Mouse (Mus musculus): ENCODE measurements at regions not wholly inside any gene's neighbourhood (a gene's known extent, or its start where the extent isn't known, plus 50 kb on each side); places are given as distances from the start of the nearest gene placed in this dataset.

- no peak for DNase-seq
Measured at GRCm38 (mm10) chr3:35321991-35322390, 431.9 kb upstream of the Atp11b start.

DNA sequence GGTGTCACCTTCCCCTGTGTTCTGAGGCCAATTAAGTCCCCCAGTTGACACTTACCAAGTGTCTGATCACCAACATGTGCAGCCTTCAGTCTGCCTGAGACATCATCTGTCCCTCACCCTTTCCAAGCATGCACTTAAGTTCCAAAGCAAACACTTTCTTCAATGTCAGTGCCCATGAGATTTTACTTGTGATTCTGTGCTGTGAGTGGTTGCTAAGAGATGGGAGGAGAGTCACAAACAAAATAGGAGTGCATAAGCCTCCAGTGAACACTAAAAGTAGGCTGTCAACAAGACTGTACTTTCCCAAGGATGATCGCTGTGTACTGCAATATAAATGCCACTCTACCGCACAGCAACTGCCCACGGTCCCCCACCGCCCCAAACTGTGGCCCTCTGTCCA is 431.0 kb upstream of the Atp11b start:
- DNase-seq, result no peak

DNA sequence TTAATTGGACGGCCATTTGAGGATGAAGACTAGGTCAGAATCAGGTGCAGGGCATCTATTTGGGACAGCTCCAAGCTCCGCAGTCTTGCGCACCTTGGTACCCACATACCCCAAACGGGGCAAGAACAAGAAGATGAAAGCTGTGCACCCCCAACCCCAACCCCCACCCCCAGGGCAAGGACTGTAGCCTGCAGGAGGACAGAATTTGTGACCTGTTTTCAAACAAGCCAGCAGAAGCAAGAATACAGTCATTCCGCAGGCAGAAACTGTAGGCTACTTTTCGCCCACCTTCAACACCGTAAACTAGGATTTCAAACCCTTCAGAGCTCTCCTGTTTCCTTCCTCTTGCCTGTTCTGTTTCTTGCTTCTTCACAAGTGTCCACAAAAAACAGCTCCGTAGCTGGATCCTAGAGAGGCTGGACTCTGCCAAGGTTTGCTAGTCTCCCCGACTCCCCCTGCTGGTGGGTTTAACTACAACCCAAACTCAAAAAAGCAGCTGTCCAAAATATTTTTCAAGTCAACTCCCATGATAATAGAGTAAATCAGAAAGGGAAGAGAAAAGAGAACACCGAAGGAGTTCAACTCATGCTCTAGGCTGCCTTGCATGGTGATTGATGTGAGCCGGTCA is 430.3 kb upstream of the Atp11b start:
- peak; percentile 42 for DNase-seq

DNA sequence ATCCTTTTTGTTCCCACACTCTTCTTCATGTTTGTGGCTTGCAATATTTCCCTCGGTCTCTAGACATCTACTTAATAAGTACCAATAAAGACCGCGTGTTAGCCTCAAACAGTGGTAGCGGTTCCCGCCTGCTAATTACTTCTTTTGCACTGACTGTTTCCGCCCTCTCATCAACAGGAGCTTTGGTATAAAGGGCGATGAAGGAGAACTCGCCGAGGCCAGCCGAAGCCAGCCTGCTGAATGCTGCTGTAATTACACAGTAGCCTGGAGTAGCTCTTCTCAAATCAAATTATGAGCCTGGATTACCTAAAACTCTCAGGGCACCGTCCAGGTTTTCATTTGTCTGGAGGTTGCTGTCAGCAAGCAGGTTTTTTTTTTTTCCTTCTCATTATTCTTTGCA is 429.7 kb upstream of the Atp11b start:
- DNase-seq, result no peak

GRCm38 (mm10) chr3:35332534-35333272 is 421.2 kb upstream of the Atp11b start:
- no peak for DNase-seq

DNA sequence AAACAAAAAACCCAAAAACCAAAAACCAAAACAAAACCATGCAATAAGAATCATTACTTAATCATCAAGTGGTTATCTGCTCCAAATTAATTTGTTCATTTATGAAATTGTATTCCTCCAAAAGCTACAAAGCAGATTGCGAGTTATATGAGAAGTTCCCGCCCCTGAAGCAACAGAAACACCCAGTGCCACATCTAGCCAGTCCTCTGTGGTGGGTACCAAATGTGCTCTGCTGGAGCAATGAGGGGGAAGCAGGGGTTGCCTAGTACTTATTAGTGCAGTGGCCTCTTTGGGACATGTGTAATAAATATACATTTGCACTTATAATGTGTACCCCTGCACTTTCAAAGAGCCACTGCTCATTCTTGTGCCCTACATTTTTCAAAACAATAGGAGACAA is 419.9 kb upstream of the Atp11b start:
- DNase-seq, result no peak

DNA sequence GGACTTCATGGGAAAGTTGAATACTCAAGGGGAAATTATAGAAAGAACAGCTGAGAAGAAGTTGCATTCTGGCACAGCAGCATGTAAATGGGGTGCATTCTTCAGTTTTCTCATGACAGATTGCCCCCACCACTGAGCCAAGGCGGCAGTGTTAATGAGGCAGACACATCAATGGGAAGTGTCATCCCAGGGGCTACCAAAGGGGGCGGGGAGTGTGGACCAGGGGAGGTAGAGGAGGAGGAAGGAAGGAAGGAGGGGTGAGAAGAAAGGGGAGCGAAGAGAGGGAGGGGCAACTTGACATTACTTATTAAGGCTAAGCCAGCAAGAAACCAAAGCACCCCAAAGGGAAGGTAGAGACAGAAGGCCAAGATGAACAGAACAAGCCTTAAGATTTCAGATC is 419.4 kb upstream of the Atp11b start:
- DNase-seq, result no peak

- DNase-seq, result no peak
Measured at GRCm38 (mm10) chr3:35335837-35336236, 418.1 kb upstream of the Atp11b start.

DNA sequence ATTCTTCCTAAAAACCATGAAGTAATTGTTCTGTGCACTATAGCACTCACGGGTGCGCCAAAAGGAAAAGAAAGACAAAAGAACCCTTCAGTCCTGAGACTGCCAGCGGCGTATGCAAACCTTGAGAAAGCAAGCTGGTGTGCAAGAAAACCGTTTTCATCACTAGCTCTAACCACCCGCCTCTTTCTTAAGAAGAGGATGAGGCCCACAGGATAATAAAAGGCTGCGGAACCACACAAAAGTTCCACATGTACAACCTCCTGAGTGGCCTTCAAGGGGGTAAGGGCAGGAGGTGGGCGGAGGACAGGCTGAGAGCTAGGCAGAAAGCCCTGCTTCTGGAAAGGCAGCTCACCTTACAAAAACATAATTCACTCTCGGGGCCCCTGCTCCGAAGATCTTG is 413.4 kb upstream of the Atp11b start:
- DNase-seq, result no peak

DNA sequence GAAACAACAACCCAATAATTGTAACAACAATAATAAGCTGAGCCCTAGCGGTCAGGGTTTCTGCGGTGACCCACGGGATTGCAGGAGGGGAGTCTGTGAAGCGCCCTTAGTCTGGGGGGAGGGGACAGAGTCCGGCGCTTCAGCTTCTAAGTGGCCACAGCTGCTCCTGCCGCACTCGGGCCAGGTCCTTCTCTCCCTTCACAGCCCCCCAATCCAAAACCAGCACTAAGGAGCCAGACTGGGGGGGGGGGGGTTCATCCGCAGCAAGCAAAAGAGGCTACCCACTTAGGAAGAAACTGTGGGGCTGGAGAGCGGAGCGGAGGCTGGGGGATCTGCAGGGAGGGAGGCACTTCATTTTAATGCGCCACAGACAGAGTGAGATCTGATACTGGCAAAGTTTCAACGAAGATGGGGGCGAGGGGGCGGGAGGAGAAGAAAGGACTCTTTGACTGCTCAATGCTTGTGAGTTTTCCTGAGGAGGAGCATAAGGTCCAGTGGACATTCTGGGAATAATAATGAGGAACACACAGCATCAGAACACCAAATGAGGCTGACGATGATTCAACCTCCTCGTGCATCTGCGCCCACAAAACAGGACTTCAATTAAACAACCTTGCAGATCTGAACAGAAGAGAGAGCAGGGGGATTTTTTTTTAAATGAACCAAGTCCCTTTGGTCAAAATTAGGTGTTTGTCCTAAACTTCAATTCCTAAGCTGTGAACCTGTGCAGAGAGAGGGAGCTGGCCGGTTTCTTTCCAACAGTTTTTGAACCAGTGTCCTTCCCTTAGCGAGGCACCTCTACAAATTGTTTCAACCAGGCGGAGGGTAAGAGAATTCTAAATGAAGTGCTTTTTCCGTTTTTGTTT is 412.7 kb upstream of the Atp11b start:
- DNase-seq, result no peak

DNA sequence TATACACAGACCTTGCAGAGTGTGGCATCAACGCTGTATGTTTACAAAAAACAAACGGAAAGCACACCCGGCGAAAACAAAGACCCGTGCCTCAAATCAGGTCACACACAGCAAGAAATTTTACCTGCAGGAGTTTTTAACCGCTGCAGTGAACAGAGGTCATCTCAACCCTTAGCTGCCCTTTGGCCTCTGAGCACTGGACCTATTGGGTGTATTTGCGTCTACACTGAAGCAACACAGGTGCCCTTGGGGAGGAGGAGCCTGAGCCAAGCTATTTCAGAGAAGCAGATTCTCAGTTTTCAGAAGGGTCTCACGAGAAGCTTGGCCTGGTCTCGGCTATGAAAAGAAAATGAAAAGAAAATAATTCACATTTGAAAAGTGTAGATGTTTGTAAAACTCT is 412.1 kb upstream of the Atp11b start:
- DNase-seq, result no peak

DNA sequence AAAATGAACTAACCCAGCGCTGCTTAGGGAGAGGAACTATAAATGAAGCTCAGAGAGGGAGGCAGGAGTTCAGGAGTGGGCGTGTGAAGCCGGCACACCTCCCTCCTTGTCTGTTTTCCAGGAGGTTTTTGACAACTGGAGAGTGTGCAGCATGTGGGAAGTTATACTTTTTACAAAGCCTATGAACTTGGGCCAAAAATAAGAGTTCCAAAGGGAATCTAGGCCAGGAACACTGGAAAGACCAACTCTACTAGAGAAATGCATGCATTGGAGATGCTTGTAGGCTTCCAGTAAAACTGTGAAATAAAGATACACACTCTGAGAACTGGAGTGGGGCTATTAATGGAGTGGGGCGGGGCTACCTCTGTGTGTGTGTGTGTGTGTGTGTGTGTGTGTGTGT is 411.3 kb upstream of the Atp11b start:
- DNase-seq, result no peak

GRCm38 (mm10) chr3:35343936-35344335 is 410.0 kb upstream of the Atp11b start:
- DNase-seq, result no peak

GRCm38 (mm10) chr3:35349114-35349513 is 404.8 kb upstream of the Atp11b start:
- DNase-seq, result no peak

DNA sequence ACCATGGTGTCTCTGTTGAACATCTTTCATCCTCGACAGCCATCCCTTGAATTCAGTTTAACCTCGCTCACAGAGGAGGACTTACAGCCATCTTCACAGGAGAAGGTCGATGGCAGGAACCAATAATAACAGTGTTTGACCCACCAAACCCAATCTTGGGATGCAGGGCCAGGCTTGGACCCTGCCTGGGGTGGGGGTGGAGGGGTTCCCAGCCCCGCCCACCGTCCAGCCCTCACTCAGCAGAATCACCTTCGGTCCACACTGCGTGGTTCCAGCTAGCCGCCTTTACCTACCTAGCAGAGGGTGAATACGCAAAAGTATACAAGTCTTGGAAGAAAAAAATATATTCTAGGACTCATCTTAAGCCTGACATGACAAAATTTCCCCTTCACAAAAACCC is 400.5 kb upstream of the Atp11b start:
- no peak for DNase-seq

DNA sequence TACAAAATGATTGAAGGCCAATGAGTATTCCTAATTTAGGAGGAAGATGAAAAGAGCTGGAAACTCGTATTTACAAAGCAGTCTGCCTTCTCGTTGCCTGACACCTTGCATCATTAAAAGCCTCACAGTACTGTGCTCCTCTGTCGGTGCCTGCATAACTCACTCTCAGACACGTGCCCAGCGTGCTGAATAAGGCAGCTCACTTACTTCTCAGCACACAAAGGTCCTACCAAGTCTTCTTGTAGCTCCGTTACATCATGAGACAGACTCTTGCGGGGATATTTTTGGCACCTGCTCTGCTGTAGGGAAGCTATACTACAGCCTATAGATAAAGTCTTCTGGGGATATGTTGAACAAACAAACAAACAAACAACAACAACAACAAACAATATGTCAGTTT is 400.0 kb upstream of the Atp11b start:
- DNase-seq, result no peak

- no peak for DNase-seq
Measured at GRCm38 (mm10) chr3:35354356-35354755, 399.6 kb upstream of the Atp11b start.

DNA sequence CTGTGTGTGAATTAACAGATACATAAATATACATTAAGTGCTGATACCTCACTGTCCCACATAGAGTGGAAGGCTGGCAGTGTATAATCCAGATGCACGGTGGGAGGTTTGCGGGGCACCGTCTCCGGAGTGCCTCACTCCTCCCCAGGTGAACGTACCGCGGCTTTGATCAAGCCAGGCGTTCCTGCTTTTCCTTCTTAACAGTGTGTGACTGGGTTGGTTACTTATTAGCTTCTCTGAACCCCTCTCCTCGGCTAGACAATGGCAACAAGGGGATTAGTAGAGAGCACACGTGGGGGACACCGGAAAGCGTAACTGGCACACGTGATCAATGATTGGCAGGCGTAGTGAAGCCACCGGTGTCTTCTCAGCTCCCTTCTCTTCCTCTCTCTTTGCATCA is 396.8 kb upstream of the Atp11b start:
- DNase-seq, result no peak

GRCm38 (mm10) chr3:35358541-35358940 is 395.4 kb upstream of the Atp11b start:
- no peak for DNase-seq

DNA sequence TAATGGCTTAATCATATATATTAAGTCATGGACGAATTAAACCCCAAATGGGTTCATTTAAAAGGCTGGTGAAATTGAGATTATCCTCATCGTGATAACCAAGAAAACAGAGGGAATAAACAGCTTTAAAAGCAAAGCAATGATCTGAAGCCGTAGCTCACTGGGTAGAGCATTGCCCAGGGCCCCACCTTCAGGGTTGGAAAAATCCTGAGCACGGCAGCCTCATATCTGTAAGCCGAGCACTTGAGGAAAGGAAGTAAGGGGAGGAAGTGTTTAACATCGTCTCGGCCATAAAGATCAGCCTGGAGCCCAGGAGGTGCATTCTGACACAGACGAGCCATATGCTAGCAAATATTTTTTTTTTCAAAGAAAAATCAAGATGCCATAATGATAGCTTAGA is 394.6 kb upstream of the Atp11b start:
- no peak for DNase-seq

GRCm38 (mm10) chr3:35360515-35360914 is 393.4 kb upstream of the Atp11b start:
- DNase-seq, result no peak

- no peak for DNase-seq
Measured at GRCm38 (mm10) chr3:35361086-35361485, 392.8 kb upstream of the Atp11b start.

GRCm38 (mm10) chr3:35365431-35365830 is 388.5 kb upstream of the Atp11b start:
- DNase-seq, result no peak

DNA sequence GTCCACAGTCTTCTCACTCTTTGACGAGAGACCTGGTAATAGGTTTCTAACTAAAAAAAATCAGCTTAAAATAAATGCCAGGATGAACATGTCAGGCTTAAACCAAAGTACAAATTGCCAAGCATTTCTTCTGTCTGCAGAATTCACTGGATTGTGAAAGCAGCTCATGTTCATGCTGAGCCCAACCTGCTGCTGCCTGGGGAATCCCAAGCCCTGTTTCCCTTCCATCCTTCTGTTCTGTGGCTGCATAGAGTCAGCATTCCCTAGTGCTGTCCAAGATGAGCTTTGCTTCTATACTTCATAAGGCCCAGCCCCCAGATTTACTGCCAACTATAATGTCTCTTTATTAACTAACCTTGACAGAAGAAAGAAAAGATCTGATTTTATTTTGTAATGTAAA is 381.6 kb upstream of the Atp11b start:
- no peak for DNase-seq
